Mouse (Mus musculus) adrenal gland, postnatal 14 days (tissue): ENCODE measurements at regions not wholly inside any gene's neighbourhood (a gene's known extent, or its start where the extent isn't known, plus 50 kb on each side); places are given as distances from the start of the nearest gene placed in this dataset.
A peak's percentile ranks its signal among the peaks of the same experiment; 100 is the strongest.

Experiments used
- DNase-seq: peaks from one replicate; pipeline ENCODE4 v3.0.0; 2021; ENCODE audit warnings: mixed read lengths

DNA sequence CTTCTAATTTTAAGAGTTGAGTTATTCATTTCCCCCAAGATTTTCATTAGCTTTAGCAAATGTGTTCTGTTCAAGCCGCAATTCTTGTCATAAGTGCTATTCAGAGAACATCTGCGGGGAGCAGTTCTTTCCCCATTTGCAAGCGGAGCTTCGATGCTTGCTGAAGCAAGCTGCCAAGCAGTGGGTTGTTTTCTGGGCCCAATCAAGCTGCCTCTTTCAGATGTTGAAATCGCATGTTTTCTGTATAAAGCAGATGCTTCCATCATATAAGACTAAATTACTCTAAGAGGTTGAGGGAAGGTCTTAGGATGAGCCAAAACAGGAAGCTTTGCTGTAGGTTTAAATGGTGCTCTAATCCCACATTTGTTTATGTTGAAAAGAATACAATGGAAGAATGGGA lies 547.4 kb downstream of the Abca13 start:
- no peak for DNase-seq

DNA sequence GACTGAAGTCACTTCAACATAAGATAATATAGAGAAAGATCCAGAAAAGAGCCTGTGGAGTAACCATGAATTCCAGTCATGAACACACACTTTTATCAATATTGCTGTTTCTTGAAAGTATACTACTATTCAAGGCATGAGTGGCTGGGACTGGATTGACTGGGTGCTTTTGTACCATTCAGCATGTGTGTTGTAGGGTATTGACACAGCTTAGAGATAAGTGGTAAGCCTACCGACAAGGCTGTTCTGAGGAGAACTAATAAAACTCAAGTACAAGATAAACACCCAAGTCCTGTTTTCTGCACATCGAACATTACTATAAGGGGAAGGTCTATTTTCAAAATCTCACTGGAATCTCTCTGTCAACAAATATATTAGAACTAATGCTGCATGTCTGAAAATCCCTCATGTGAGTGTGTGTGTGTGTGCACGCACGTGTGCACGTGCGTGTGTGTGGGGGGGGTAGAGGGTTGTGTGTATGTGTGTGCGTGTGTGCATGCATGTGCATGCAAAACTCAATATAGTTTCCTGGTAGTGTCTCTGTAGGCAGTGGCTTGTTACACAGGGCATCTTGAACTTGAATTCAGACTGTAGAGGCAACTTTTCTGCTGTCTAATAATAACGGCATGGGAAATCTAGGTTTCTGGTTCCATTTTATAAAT lies 588.6 kb downstream of the Abca13 start:
- DNase-seq: no peak

DNA sequence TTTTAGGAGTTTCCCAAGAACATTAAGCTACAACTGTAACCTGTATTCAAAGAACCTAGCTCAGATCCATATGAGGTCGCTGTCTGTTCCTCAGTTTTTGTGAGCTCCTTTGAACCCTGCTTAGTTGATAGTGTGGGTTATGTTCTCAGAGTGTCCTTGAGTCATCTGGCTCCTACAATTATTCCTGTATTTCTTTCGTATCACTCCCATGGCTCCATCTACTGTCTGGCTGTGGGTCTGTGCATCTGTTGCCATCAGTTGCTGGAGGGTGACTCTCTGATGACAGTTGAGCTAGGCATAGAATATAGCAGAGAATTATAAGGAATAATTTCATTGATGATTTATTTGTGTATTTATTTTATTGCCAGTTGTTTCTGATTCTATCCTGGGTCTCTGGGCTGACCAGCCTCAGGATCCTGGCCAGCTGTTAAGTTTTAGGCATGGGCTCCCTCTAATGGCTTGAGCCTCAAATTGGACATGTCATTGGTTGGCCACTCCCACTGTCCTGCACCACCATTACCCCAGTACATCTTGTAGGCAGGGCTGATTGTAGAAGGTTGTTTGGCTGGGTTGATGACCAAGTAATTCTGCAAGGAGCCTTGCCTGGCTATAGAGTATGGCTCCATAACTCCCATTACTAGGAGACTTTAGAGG lies 601.6 kb downstream of the Abca13 start:
- peak; percentile 4 for DNase-seq

DNA sequence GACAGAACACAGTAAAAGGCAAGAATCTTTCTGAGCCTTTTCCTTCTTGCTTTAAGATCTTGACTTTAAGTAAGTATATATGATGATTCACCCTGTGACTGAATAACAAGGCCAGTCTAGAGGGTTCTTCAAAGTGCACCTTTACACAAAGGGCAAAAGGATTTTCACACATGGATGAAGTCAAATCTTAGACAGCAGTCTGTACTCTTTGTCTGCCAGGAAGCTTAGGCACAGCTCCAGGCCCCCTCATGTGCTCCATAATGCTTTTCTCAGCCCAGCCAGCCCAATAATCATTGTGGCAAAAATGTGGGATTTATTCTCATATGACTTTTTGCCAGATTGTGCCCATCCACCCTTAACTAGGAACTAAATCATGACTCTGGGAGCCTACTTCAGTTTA lies 647.9 kb downstream of the Abca13 start:
- no peak for DNase-seq

DNA sequence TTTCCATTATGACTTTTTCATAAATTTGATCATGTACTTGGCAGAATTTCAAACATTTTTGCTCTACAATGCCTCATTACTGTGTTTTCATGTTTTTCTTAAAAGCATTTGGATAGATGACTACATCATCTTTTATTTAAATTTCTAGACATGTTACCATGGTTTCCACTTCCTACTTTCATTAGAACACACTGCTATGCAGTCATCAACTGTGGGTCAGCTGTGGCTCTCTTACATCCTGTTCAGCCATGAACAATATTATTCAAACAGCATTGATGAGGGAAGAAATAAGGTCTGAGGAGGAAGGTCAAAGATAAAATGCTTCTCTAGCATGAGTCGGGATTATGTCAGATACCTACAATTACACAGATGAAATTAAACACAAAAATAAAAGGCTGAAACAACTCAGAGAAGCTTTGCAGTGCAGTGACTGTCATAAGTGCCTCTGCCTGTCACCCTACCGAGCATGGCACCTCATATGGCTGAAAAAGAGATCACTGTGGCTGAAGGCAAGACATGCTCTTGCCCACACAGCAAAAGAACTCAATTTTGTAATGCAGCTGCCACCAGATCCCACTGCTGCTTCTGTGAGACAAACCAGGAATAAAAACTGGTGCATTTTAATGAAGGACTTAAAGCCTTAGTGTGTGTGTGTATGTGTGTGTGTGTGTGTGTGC lies 676.9 kb downstream of the Abca13 start:
- DNase-seq: no peak
